In the genomic region with DNA sequence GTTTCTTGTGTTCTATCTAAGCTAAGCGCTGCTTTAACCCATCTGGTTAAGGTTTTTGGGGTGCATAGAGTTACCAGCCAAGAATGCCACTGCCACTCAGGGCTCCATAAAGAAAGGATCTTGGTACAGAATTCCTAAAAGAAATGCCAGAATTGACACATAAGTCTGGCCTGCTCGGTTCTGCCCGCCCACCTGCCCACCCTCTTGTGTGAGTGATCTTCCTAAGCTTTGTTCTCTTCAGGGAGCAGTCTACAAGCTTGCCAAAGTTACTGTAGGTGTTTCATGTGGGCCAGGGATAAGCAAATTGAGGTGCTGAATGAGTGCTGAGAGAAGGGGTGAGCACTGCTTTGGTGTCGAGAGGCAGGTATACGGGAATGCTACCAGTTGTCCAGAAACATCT, we compare ENCODE assay signal across 17 mouse cellular contexts.
"Had no signal": no experiment of that assay in that cellular context is flagged by ENCODE, and none has a peak within 500 bp of the region (broad histone marks: within the 10 kb centered on the region; RNA-seq: fewer than 3 reads in every experiment).

No protein-coding gene starts in this region.

- H3K27ac ChIP-seq: neural tube, embryonic 12.5 days; neural tube, embryonic 13.5 days; neural tube, embryonic 15.5 days; stomach, embryonic 15.5 days; stomach, postnatal 0 days had no signal

- H3K27me3 ChIP-seq: neural tube, embryonic 12.5 days; neural tube, embryonic 13.5 days; neural tube, embryonic 15.5 days; stomach, embryonic 15.5 days had no signal

- H3K4me3 ChIP-seq: neural tube, embryonic 12.5 days; neural tube, embryonic 13.5 days; neural tube, embryonic 15.5 days; stomach, embryonic 15.5 days had no signal

- DNase-seq: retina, postnatal 1 day; right cerebral cortex, adult 18-20 months; right cerebral cortex, postnatal 14 days; right cerebral cortex, postnatal 25 days; right cerebral cortex, postnatal 4 days; spleen, adult 18-20 months; thymus, adult 18-20 months; thymus, adult 2 months; thymus, postnatal 14 days; thymus, postnatal 25 days; thymus, postnatal 36 days; thymus, postnatal 4 days had no signal

- H3K4me2 ChIP-seq: neural tube, embryonic 12.5 days; neural tube, embryonic 13.5 days; neural tube, embryonic 15.5 days; stomach, embryonic 15.5 days had no signal

- H3K4me1 ChIP-seq: neural tube, embryonic 12.5 days; neural tube, embryonic 13.5 days; neural tube, embryonic 15.5 days; stomach, embryonic 15.5 days had no signal

- H3K9me3 ChIP-seq: neural tube, embryonic 12.5 days; neural tube, embryonic 13.5 days; neural tube, embryonic 15.5 days; stomach, embryonic 15.5 days had no signal

- H3K9ac ChIP-seq: neural tube, embryonic 12.5 days; neural tube, embryonic 13.5 days; neural tube, embryonic 15.5 days; stomach, embryonic 15.5 days had no signal
